Mouse (Mus musculus) embryonic facial prominence, embryonic 13.5 days (tissue): ENCODE results near the gene Magi2. TPM values are rescaled to one million over a fixed set of nuclear protein-coding genes. Genes with fewer than 3 reads are reported as not detected.
A peak's percentile ranks its signal among the peaks of the same experiment; 100 is the strongest.
"Not testable (repeated sequence)": the region's sequence is repeated elsewhere in the genome, so short reads cannot be mapped to it uniquely, and the experiment has no call there.

Source experiments
- ATAC-seq: fragments of 200-750 bp; cut with Nextera tagmentation; 2 replicates; pipeline ENCODE4 v1.8.0; 2017; ENCODE audit warnings: low read depth; ENCODE audit not compliant: insufficient number of reproducible peaks, insufficient read depth, low FRiP score, low TSS enrichment
- H3K27ac ChIP-seq: fragments of 300-500 bp; sonication (generic); 2 replicates; pipeline ENCODE4 v1.5.1; 2015; ENCODE audit warnings: moderate library complexity, mild to moderate bottlenecking, inconsistent platforms
- H3K27me3 ChIP-seq: fragments of 300-500 bp; sonication (generic); 2 replicates; pipeline ENCODE4 v1.6.1; 2015; ENCODE audit warnings: mild to moderate bottlenecking, inconsistent platforms
- H3K36me3 ChIP-seq: fragments of 300-500 bp; sonication (generic); 2 replicates; pipeline ENCODE4 v1.6.1; 2015; ENCODE audit warnings: mild to moderate bottlenecking, inconsistent platforms
- H3K4me1 ChIP-seq: fragments of 300-500 bp; sonication (generic); 2 replicates; pipeline ENCODE4 v1.6.1; 2015; ENCODE audit warnings: inconsistent platforms
- H3K4me2 ChIP-seq: fragments of 300-500 bp; sonication (generic); 2 replicates; pipeline ENCODE4 v1.6.1; 2015; ENCODE audit warnings: moderate library complexity, mild to moderate bottlenecking, inconsistent platforms
- H3K4me3 ChIP-seq: fragments of 300-500 bp; sonication (generic); 2 replicates; pipeline ENCODE4 v1.5.1; 2015; ENCODE audit warnings: mild to moderate bottlenecking, inconsistent platforms
- H3K9ac ChIP-seq: fragments of 300-500 bp; sonication (generic); 2 replicates; pipeline ENCODE4 v1.6.1; 2015; ENCODE audit warnings: mild to moderate bottlenecking, inconsistent platforms
- H3K9me3 ChIP-seq: fragments of 300-500 bp; sonication (generic); 2 replicates; pipeline ENCODE4 v1.6.1; 2016; ENCODE audit warnings: inconsistent platforms
- WGBS: fragments of 180-500 bp; shearing (Covaris S2); methylation state at CpG from one replicate; pipeline ENCODE4 v1.1.7; 2015; ENCODE audit warnings: mixed read lengths; 5-methylcytosine and 5-hydroxymethylcytosine counted together
- polyA plus RNA-seq: library from polyadenylated mRNA; unstranded; fragments of >200 nt; fragmentation: Nextera tagmentation; extraction: Ambion mirVana; gene quantifications from 2 replicates; pipeline ENCODE4 v1.2.1, GENCODE M21; 2015

Magi2 gene
- polyA plus RNA-seq, 1 experiment from 2014 or later, result 9.7 TPM

DNA sequence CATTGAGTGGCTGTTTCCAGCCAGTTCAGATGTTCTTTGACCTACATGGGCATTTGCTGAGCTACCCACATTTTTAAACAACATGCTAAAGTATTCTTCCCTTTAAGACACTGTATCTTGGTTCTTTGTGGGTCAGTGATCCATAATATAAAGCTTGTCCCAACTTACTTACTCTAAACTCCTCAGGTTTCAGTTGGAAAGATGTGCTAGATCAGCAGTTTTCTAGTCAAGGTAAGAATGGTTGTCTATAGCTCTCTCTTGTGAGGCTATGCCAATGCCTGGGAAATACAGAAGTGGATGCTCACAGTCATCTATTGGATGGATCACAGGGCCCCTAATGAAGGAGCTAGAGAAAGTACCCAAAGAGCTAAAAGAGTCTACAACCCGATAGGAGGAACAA, 1045.8 kb downstream of the Magi2 start:
- H3K27me3 ChIP-seq, ATAC-seq: not testable (repeated sequence)
- 88% methylated on average over 1 of the region's 1 CpGs for WGBS

DNA sequence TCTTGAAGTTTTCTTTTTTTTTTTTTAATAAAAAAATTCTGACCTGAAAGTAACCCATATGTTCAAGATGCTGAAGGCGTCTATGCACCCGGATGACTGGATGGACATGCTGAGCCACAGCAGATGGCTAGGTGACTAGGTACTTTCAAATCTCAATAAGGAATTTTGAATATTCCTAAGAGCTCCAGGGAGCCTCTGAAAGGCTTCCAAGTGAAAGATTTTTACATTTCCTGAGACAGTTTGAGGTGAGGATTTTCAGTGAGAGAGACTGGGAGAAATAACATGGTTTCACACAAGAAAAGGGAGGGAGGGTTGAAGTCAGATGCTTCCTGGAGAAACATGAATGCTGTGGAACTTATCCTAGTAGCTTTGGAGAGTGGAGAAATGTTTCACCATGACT, 1048.8 kb downstream of the Magi2 start:
- H3K27me3 ChIP-seq, result no peaks in the 10 kb centered on the region
- H3K9me3 ChIP-seq, result no peaks in the 10 kb centered on the region
- no peak overlapping the region for H3K27ac ChIP-seq
- 90% methylated on average over 2 of the region's 2 CpGs for WGBS
- no peak overlapping the region for H3K9ac ChIP-seq
- no peak overlapping the region for H3K4me2 ChIP-seq
- H3K4me3 ChIP-seq, result no peak overlapping the region
- no peak for ATAC-seq
- no peaks in the 10 kb centered on the region for H3K36me3 ChIP-seq
- no peaks in the 10 kb centered on the region for H3K4me1 ChIP-seq

More for the DNA sequence above, 1045.8 kb downstream of the Magi2 start:
- H3K4me2 ChIP-seq, H3K9me3 ChIP-seq, H3K4me1 ChIP-seq, H3K27ac ChIP-seq, H3K36me3 ChIP-seq, H3K9ac ChIP-seq, H3K4me3 ChIP-seq: not testable (repeated sequence)

DNA sequence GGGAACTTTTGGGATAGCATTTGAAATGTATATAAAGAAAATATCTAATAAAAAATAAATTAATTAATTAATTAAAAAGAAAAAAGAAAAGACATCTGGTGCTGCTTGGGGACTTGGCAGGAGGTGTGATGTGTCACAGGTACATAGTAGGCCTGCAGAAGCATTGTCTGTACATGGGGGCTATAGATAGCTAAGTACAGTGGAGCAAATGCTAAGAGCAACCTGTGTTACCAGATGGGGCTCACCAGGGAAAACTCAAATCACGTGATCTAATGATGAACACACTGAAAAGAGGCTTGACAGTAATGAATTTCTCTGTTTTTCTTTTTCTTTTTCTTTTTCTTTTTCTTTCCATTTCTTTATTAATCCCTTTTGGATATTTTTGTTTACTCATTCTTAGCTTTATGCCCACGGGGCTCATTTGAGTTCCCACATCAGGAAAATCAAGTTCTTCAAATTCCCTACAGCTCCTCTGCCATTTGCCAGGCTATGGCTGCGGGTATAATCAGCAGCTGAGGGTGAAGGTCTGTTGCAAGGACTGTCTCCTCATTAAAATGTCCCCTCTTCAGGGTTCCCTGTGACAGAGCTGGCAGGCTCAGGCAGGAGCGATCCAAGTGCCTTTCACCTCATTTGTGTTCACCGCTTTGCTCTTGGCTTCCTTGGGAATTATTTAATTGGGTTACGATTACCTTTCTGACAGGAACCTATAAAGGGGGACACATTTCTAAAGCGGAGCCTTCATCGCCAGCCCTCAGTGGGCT, 1058.4 kb downstream of the Magi2 start:
- Histone ChIP-seq H3K9me3 (no peaks in the 10 kb centered on the region), H3K4me1 (no peaks in the 10 kb centered on the region), H3K27me3 (no peaks in the 10 kb centered on the region), H3K36me3 (no peaks in the 10 kb centered on the region), H3K9ac (no peak overlapping the region), H3K4me3 (no peak overlapping the region), H3K4me2 (no peak overlapping the region), H3K27ac (no peak overlapping the region)
- 77% methylated on average over 8 of the region's 8 CpGs for WGBS
- no peak for ATAC-seq

DNA sequence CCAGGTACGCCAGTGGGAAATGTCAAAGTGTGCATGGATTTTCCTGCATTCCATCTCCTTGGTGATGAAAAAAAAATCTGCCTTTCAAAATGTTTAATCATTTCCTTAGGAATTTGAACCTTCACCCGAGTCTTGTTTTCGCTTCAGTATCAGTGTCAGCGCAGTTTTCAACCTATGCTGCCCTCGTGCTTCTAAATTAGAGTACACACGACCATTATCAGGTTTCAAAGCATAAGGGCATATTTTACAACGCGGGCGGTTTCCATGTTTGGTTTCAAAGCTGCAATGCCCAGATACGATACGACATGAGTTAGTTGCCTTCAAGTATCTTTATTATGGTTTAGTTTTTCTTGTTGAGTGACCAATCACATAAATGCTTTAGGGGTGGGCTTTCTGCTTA, 1067.7 kb downstream of the Magi2 start:
- WGBS, result 28% methylated on average over 11 of the region's 11 CpGs
- Histone ChIP-seq H3K9me3 (no peaks in the 10 kb centered on the region), H3K9ac (no peak overlapping the region), H3K36me3 (no peaks in the 10 kb centered on the region), H3K27me3 (no peaks in the 10 kb centered on the region), H3K4me3 (no peak overlapping the region), H3K4me2 (peak overlapping the region; percentile 26; the same call in 1 of the 2 replicates), H3K4me1 (peaks cover 7% of the 10 kb centered on the region; the same call in 1 of the 2 replicates), H3K27ac (no peak overlapping the region)
- no peak for ATAC-seq

GRCm38 (mm10) chr5:20299816-20300215, 1073.0 kb downstream of the Magi2 start:
- Histone ChIP-seq H3K4me3 (no peak overlapping the region), H3K27ac (no peak overlapping the region), H3K36me3 (no peaks in the 10 kb centered on the region), H3K9me3 (no peaks in the 10 kb centered on the region), H3K4me1 (peaks cover 7% of the 10 kb centered on the region; the same call in 1 of the 2 replicates), H3K27me3 (no peaks in the 10 kb centered on the region), H3K9ac (no peak overlapping the region), H3K4me2 (no peak overlapping the region)
- no peak for ATAC-seq
- 50% methylated on average over 6 of the region's 6 CpGs for WGBS

DNA sequence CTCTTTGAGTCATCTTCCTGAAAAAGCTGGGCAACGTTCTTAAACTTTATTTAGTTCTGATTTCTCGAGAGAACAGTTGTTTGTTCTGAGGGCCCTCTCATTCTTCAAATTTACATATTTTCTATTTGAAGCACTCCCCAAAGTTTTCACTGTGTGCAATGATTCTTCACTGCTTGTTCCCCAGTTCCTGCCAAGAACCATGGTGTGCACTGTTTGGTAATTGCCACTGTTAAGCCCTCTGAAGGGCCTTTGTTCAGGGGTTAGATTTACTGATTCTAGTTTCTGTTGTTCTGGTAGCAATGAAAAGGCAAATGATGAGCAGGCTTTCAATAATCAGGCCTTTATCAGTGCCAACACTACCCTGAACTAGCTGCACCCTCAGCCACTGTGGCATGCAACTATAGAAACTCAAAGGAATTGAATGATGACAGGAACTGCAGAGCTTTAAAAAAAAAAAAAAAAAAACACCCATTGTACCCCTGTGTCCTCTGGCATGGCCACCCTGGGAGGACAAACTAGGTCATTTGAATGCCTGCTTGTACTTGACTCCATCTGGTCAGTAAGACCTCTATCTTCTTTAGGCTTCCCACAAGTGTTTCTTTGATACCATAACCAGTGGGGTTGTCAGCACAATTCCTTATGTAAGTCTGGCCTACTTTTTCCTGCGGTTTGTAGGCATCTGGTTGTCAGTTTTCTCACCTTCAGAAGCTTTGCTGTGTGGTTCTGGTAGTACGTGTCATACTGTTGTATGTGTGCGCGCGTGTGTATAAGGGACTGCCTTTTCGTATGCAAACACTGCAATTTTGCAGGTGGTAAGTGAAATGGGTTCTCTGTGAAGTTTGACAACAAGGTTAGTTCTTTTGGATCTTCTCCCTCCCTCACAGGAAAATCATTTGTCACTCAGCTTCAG, 1076.5 kb downstream of the Magi2 start:
- 84% methylated on average over 8 of the region's 8 CpGs for WGBS
- Histone ChIP-seq H3K4me1 (0 out of 2 replicates have a peak, but pooled peaks cover 4% of the 10 kb centered on the region), H3K9me3 (no peaks in the 10 kb centered on the region), H3K27me3 (no peaks in the 10 kb centered on the region), H3K4me3 (no peak overlapping the region), H3K27ac (no peak overlapping the region), H3K9ac (no peak overlapping the region), H3K36me3 (no peaks in the 10 kb centered on the region), H3K4me2 (no peak overlapping the region)
- ATAC-seq, result no peak

- Histone ChIP-seq H3K4me2 (no peak overlapping the region), H3K27me3 (no peaks in the 10 kb centered on the region), H3K36me3 (no peaks in the 10 kb centered on the region), H3K9ac (no peak overlapping the region), H3K4me1 (no peaks in the 10 kb centered on the region), H3K9me3 (no peaks in the 10 kb centered on the region), H3K27ac (no peak overlapping the region), H3K4me3 (no peak overlapping the region)
- 62% methylated on average over 2 of the region's 2 CpGs for WGBS
- ATAC-seq, result no peak
These were observed 1094.1 kb downstream of the Magi2 start for GRCm38 (mm10) chr5:20320970-20321369.

- H3K4me2 ChIP-seq, result no peak overlapping the region
- H3K27ac ChIP-seq, result no peak overlapping the region
- no peaks in the 10 kb centered on the region for H3K27me3 ChIP-seq
- no peak for ATAC-seq
- H3K9ac ChIP-seq, result no peak overlapping the region
- H3K9me3 ChIP-seq, result no peaks in the 10 kb centered on the region
- no peak overlapping the region for H3K4me3 ChIP-seq
- no peaks in the 10 kb centered on the region for H3K4me1 ChIP-seq
- 53% methylated on average over 2 of the region's 2 CpGs for WGBS
- no peaks in the 10 kb centered on the region for H3K36me3 ChIP-seq
These were observed 1098.5 kb downstream of the Magi2 start for GRCm38 (mm10) chr5:20325290-20325689.

DNA sequence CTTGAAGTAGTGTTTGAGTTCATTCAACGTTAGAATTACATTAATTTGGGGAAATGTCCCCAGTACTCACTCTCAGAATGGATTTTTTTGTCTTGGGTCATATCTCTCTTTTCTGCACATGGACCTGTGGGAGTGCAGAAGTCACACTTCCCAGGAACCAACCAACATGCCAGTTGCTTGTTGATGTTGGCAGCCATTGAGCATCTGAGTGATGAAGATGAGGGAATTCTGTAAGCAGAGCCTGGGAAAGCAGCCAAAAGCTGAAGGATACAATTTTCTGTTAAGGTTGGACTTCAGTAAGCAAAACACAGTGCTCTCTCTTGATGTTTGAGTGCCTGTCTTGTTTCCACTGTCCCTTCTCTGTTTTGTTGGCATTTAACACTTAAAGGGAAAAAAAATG, 1102.1 kb downstream of the Magi2 start:
- Histone ChIP-seq H3K9ac (no peak overlapping the region), H3K9me3 (no peaks in the 10 kb centered on the region), H3K27me3 (no peaks in the 10 kb centered on the region), H3K36me3 (no peaks in the 10 kb centered on the region), H3K4me2 (no peak overlapping the region), H3K4me3 (no peak overlapping the region), H3K27ac (no peak overlapping the region), H3K4me1 (no peaks in the 10 kb centered on the region)
- 37% methylated on average over 1 of the region's 1 CpGs for WGBS
- ATAC-seq, result no peak

- Histone ChIP-seq H3K4me3 (no peak overlapping the region), H3K4me2 (no peak overlapping the region), H3K27ac (no peak overlapping the region), H3K9ac (no peak overlapping the region), H3K9me3 (no peaks in the 10 kb centered on the region), H3K27me3 (no peaks in the 10 kb centered on the region), H3K4me1 (no peaks in the 10 kb centered on the region), H3K36me3 (no peaks in the 10 kb centered on the region)
- WGBS, result 78% methylated on average over 3 of the region's 3 CpGs
- no peak for ATAC-seq
These were observed 1103.2 kb downstream of the Magi2 start for GRCm38 (mm10) chr5:20330025-20330424.

- H3K27me3 ChIP-seq, result no peaks in the 10 kb centered on the region
- H3K4me1 ChIP-seq, result no peaks in the 10 kb centered on the region
- H3K4me3 ChIP-seq, result no peak overlapping the region
- ATAC-seq, result no peak
- no peaks in the 10 kb centered on the region for H3K9me3 ChIP-seq
- no peak overlapping the region for H3K4me2 ChIP-seq
- H3K9ac ChIP-seq, result no peak overlapping the region
- WGBS, result 73% methylated on average over 4 of the region's 4 CpGs
- H3K36me3 ChIP-seq, result no peaks in the 10 kb centered on the region
- no peak overlapping the region for H3K27ac ChIP-seq
These were observed 1105.7 kb downstream of the Magi2 start for GRCm38 (mm10) chr5:20332574-20332973.

DNA sequence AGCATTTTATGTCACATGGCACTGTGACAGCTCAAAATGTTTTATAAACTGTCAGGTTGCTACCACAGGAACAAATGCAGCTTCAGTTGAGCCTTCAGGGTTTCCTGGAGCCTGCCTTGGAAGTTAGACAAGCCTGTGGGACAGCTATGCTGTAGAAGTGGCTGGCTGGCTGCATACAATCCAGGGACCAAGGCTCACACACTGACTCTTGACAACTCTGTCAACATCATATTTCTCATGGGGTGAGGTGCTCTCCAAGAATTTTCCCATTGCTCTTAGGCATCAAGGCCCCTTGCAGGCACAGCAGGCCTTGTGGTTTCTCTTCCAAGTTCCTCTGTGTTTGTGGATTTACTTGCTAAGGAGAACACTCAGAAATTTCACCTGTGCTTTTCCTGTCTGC, 1107.7 kb downstream of the Magi2 start:
- Histone ChIP-seq H3K4me1 (no peaks in the 10 kb centered on the region), H3K4me2 (no peak overlapping the region), H3K27me3 (no peaks in the 10 kb centered on the region), H3K9me3 (no peaks in the 10 kb centered on the region), H3K36me3 (no peaks in the 10 kb centered on the region), H3K4me3 (no peak overlapping the region), H3K9ac (no peak overlapping the region), H3K27ac (no peak overlapping the region)
- no peak for ATAC-seq
